Mouse (Mus musculus) intestine, embryonic 16.5 days (tissue): ENCODE results near the gene Aamdc. TPM values are rescaled to one million over a fixed set of nuclear protein-coding genes. Genes with fewer than 3 reads are reported as not detected.

ENCODE experiments used
- ATAC-seq: fragments of 200-750 bp; cut with Nextera tagmentation; 2 replicates; pipeline ENCODE4 v1.8.0; 2017; ENCODE audit warnings: moderate TSS enrichment, moderate library complexity
- H3K27ac ChIP-seq: fragments of 300-500 bp; sonication (generic); 2 replicates; pipeline ENCODE4 v1.5.1; 2014; ENCODE audit warnings: mild to moderate bottlenecking, low read length
- H3K27me3 ChIP-seq: fragments of 300-500 bp; sonication (generic); replicated peaks from 2 replicates; pipeline ENCODE4 v1.6.1; 2014; ENCODE audit warnings: low read length, control low read depth, mixed read lengths; ENCODE audit not compliant: control insufficient read depth, insufficient read depth
- H3K36me3 ChIP-seq: fragments of 300-500 bp; sonication (generic); 2 replicates; pipeline ENCODE4 v1.6.1; 2014; ENCODE audit warnings: low read length, control low read depth; ENCODE audit not compliant: control insufficient read depth, insufficient read depth
- H3K4me1 ChIP-seq: fragments of 300-500 bp; sonication (generic); 2 replicates; pipeline ENCODE4 v1.6.1; 2014; ENCODE audit warnings: low read length, control low read depth, mixed read lengths; ENCODE audit not compliant: control insufficient read depth, insufficient read depth
- H3K4me2 ChIP-seq: fragments of 300-500 bp; sonication (generic); 2 replicates; pipeline ENCODE4 v1.6.1; 2014; ENCODE audit warnings: low read depth, low read length, control low read depth
- H3K4me3 ChIP-seq: fragments of 300-500 bp; sonication (generic); 2 replicates; pipeline ENCODE4 v1.5.1; 2014; ENCODE audit warnings: mild to moderate bottlenecking, low read length
- H3K9ac ChIP-seq: fragments of 300-500 bp; sonication (generic); 2 replicates; pipeline ENCODE4 v1.6.1; 2014; ENCODE audit warnings: low read depth, low read length
- H3K9me3 ChIP-seq: fragments of 300-500 bp; sonication (generic); 2 replicates; pipeline ENCODE4 v1.6.1; 2016; ENCODE audit warnings: low read length, control low read depth; ENCODE audit not compliant: control insufficient read depth
- WGBS: fragments of 180-500 bp; shearing (Covaris S2); extraction: QIAGEN DNeasy Blood & Tissue Kit; methylation state at CpG from one replicate; pipeline ENCODE4 v1.1.7; 2014; 5-methylcytosine and 5-hydroxymethylcytosine counted together
- polyA plus RNA-seq: library from polyadenylated mRNA; unstranded; fragments of >200 nt; fragmentation: Nextera tagmentation; extraction: Ambion mirVana; gene quantifications from 2 replicates; pipeline ENCODE4 v1.2.1, GENCODE M21; 2015

The Aamdc gene
- polyA plus RNA-seq: 78.6 and 81.8 TPM in 2 replicates

DNA sequence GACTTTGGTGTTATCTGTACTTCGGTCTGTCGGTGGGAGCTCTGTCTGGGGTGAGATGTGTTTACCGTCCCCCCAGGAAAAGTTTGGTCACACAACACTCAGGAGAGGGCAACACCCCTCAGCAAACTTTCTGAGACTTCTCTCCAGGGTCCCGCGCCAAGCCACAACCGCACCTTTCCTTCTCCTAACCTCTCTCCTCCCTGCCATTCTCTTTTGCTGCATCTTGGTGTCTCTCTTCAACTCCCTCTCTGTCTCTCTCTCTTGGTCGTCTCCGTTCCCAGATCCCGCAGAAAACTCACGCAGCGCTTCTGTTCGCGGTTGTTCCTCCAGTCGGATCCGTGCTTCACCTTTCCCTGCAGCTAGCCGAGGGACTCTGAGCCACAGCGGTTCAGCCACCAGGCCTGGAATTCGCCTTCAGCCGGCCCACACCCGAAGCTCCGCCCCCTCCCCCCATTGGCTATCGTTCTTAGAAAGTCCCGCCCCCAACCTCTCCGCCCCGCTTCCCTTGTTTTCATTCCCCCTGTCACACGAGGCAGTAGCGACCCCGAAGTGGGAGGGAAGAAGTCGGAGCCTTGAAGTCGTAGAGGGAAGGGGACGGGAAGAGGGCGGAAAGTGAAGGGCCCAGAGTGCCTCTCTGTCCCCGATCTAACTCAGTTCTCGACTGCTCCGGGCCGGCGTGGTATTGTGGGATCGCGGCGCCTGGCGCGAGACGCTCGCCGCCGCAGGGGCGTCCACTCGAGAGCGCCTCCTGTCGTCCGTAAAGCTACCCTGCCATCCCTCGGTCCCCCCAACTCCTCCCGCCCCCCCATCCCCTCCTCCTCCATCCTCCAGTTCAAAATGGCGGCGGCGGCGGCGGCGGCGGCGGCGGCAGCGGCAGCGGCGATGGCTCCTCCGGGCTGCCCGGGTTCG lies at the start of gene Aamdc, which contains the start of gene Rsf1:
Aamdc (minus strand) TSS at position 431 of the 909 bp plus-strand sequence.
Rsf1 (plus strand) TSS at position 823 of the 909 bp plus-strand sequence.
- WGBS: under 1% methylated on average over 65 of the region's 68 CpGs
- Histone ChIP-seq H3K4me2 (peak within 1 kb of the TSS; percentile 71), H3K4me1 (peaks cover 6% of the 10 kb centered on the region), H3K9ac (peak within 1 kb of the TSS; percentile 100), H3K9me3 (peaks cover 3% of the 10 kb centered on the region; the same call in 1 of the 2 replicates), H3K36me3 (no peaks in the 10 kb centered on the region), H3K27me3 (no peaks in the 10 kb centered on the region), H3K4me3 (peak within 1 kb of the TSS; percentile 100), H3K27ac (peak within 1 kb of the TSS; percentile 98)
- peak; percentile 94 for ATAC-seq

GRCm38 (mm10) chr7:97623402-97623801 lies 44.1 kb upstream of the Aamdc start:
- H3K36me3 ChIP-seq: no peaks in the 10 kb centered on the region; the same call in 1 of the 2 replicates

GRCm38 (mm10) chr7:97622676-97623075 lies 43.4 kb upstream of the Aamdc start:
- Histone ChIP-seq H3K36me3 (no peaks in the 10 kb centered on the region; the same call in 1 of the 2 replicates), H3K4me3 (no peak overlapping the region), H3K4me2 (no peak overlapping the region), H3K27ac (no peak overlapping the region), H3K9ac (no peak overlapping the region), H3K4me1 (no peaks in the 10 kb centered on the region; the same call in 1 of the 2 replicates), H3K9me3 (no peaks in the 10 kb centered on the region), H3K27me3 (no peaks in the 10 kb centered on the region)
- WGBS: 90% methylated on average over 1 of the region's 1 CpGs
- ATAC-seq: no peak

More at GRCm38 (mm10) chr7:97623402-97623801, 44.1 kb upstream of the Aamdc start:
- Histone ChIP-seq H3K27ac (no peak overlapping the region), H3K9me3 (no peaks in the 10 kb centered on the region), H3K4me3 (no peak overlapping the region), H3K4me2 (no peak overlapping the region), H3K4me1 (no peaks in the 10 kb centered on the region; the same call in 1 of the 2 replicates), H3K27me3 (no peaks in the 10 kb centered on the region), H3K9ac (no peak overlapping the region)
- ATAC-seq: no peak

GRCm38 (mm10) chr7:97621346-97621745 lies 42.0 kb upstream of the Aamdc start:
- no peak overlapping the region for H3K4me2 ChIP-seq
- no peak overlapping the region for H3K27ac ChIP-seq
- WGBS: 67% methylated on average over 5 of the region's 5 CpGs
- no peak overlapping the region for H3K9ac ChIP-seq
- H3K36me3 ChIP-seq: no peaks in the 10 kb centered on the region; the same call in 1 of the 2 replicates
- H3K27me3 ChIP-seq: no peaks in the 10 kb centered on the region
- no peaks in the 10 kb centered on the region for H3K9me3 ChIP-seq
- no peak overlapping the region for H3K4me3 ChIP-seq
- H3K4me1 ChIP-seq: no peaks in the 10 kb centered on the region; the same call in 1 of the 2 replicates
- ATAC-seq: no peak

DNA sequence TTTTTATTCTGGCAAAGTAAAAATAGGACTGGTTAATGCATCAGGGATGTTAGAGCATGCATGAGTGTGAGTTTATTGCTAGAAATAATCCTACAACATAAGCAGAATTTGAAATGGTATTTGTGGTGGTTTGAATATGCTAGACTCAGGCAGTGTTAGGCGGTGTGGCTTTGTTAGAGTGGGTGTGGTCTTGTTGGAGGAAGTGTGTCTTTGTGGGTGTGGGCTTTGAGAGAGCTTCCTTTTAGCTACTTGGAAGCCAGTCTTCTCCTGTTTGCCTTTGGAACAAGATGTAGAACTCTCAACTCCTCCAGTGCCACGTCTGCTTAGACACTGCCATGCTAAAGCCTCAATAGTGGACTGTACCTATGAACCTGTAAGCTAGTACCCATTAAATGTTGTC lies 19.3 kb upstream of the Aamdc start:
- 84% methylated on average over 2 of the region's 2 CpGs for WGBS
- H3K9ac ChIP-seq: no peak overlapping the region
- no peaks in the 10 kb centered on the region for H3K4me1 ChIP-seq
- no peak overlapping the region for H3K4me2 ChIP-seq
- no peak overlapping the region for H3K27ac ChIP-seq
- ATAC-seq: no peak
- H3K36me3 ChIP-seq: no peaks in the 10 kb centered on the region
- no peak overlapping the region for H3K4me3 ChIP-seq
- no peaks in the 10 kb centered on the region for H3K27me3 ChIP-seq
- H3K9me3 ChIP-seq: no peaks in the 10 kb centered on the region

DNA sequence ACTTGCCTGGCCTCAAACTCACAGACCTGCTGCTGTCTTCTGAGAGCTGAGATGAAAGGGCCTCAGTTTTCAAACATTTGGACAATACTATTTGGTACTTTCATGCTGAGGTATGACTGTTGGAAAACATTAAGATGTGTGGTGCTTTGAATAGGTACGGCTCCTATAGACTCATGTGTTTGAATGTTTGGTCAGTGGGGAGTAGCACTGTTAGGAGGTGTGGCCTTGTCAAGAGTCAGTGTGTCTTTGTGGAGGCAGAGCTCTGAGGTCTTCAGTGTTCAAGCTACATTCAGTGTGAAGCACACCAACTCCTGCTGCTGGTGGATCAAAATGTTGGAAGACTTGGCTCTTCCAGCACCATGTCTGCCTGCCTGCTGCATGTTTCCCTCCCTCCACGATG lies 14.2 kb upstream of the Aamdc start:
- no peak for ATAC-seq
- Histone ChIP-seq H3K9me3 (no peaks in the 10 kb centered on the region), H3K4me1 (peaks cover 8% of the 10 kb centered on the region; the same call in 1 of the 2 replicates), H3K4me3 (no peak overlapping the region), H3K27ac (no peak overlapping the region), H3K27me3 (no peaks in the 10 kb centered on the region), H3K4me2 (no peak overlapping the region), H3K36me3 (no peaks in the 10 kb centered on the region), H3K9ac (no peak overlapping the region)
- whole genome bisulfite sequencing: 78% methylated on average over 2 of the region's 2 CpGs

DNA sequence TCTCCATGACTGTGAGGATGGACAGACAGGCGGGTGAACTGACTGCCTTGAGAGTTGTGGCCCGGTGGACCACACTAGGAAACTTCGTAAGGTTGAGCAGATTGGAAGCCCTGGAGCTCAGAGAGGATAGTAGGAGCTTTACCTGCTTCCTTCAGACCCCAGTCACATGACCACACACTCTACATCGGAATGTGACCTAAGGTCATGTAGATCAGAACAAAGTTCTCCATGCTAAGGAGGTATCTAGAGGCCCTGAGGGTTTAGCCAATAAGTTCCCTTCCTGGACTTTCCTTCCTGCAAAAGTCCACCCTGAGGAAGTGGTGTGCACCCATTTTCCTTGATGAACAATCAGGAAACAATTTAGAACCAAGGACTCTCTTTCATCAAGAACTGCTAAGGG lies 13.1 kb upstream of the Aamdc start:
- peak; percentile 37; the same call in 1 of the 2 replicates for ATAC-seq
- WGBS: 87% methylated on average over 4 of the region's 4 CpGs
- 0 out of 2 replicates have a peak overlapping the region, but pooled peaks have one; percentile 4 for H3K27ac ChIP-seq
- no peak overlapping the region for H3K4me3 ChIP-seq
- H3K9ac ChIP-seq: no peak overlapping the region
- H3K4me1 ChIP-seq: peaks cover 8% of the 10 kb centered on the region; the same call in 1 of the 2 replicates
- no peaks in the 10 kb centered on the region for H3K9me3 ChIP-seq
- no peaks in the 10 kb centered on the region for H3K36me3 ChIP-seq
- no peak overlapping the region for H3K4me2 ChIP-seq
- no peaks in the 10 kb centered on the region for H3K27me3 ChIP-seq

DNA sequence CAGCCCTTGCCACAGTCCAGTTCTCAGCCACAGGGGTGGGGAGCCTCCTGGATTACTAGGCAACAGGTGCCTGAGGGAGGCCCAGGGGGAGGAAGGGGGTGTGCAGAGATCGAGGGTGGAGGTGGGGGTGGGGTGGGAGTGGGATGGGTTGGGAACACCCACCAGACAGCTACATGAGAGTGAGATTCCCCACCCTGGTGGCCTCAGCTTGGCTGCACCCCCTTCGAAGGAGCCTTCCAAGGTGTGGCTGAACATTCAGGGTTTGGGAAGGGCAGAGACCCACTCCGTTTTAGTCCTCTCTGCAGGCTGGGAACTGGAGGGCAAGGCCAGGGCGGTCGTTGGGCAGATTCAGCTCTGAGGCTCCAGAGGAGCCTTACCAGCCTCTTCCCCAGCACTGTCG lies 12.0 kb upstream of the Aamdc start:
- Histone ChIP-seq H3K27ac (no peak overlapping the region), H3K9ac (no peak overlapping the region), H3K9me3 (no peaks in the 10 kb centered on the region), H3K4me3 (no peak overlapping the region), H3K4me1 (peaks cover 8% of the 10 kb centered on the region; the same call in 1 of the 2 replicates), H3K36me3 (no peaks in the 10 kb centered on the region), H3K4me2 (peak overlapping the region; percentile 11; the same call in 1 of the 2 replicates), H3K27me3 (no peaks in the 10 kb centered on the region)
- 58% methylated on average over 6 of the region's 6 CpGs for WGBS
- ATAC-seq: peak; percentile 48

DNA sequence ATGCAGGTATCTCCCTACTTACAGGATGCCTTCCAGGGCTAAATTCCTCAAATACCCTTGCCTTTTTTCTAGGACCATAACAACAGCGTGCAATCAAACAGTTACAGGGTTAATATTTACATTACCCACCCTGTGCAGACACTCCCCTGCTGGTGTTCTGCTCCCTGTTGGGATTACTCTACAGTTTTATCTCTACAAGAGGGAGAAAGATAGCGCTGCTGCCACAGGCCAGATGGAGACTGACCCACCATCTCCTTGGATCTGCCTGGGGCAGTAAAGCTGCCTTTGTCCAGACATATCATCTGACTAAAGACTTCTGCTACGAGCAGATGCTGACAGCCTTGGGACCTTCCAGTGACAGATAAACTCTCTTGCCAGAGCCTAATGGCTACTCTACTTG lies 11.2 kb upstream of the Aamdc start:
- ATAC-seq: peak; percentile 79
- no peaks in the 10 kb centered on the region for H3K36me3 ChIP-seq
- H3K4me3 ChIP-seq: no peak overlapping the region
- no peak overlapping the region for H3K4me2 ChIP-seq
- H3K4me1 ChIP-seq: peaks cover 8% of the 10 kb centered on the region; the same call in 1 of the 2 replicates
- H3K27me3 ChIP-seq: no peaks in the 10 kb centered on the region
- no peak overlapping the region for H3K27ac ChIP-seq
- H3K9me3 ChIP-seq: no peaks in the 10 kb centered on the region
- WGBS: 10% methylated on average over 3 of the region's 3 CpGs
- no peak overlapping the region for H3K9ac ChIP-seq
